Mouse (Mus musculus): Measurements from ENCODE around the gene Calml4.
"Not testable (repeated sequence)": the region's sequence is repeated elsewhere in the genome, so short reads cannot be mapped to it uniquely, and the experiment has no call there.

The Calml4 gene

DNA sequence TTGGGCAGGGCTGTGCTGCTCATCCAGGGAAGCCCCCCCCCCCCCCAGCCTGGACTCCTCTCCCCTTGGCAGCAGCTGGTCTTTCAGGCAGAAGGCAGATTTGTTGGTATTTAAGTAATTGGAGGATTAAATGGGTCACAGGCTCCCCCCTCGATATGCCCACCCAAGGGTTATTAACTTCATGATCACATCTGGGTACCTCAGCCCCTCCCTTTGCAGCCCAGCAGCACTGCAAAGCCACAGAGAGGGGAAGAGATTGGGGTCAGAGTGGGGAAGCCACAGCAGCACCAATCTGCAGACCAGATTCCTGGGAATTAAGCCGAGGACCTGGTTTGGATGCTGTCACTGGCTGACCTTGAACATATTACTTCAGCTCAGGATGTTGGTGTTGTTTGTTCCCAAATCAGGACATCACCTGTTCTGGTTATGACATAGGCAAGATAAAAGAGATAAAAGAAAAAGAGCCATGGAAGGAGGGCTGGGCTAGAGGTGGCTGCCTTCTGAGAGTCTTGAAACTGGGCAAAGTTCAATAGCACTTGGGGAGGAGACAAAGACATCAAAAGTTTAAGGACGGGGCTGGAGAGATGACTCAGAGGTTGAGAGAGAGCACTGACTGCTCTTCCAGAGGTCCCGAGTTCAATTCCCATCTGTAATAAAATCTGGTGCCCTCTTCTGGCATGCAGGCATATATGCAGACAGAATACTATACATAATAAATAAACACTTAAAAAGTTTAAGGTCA lies 22.0 kb upstream of the Calml4 start:
- no peak for DNase-seq (ENCODE audit: low read depth, low spot score)

DNA sequence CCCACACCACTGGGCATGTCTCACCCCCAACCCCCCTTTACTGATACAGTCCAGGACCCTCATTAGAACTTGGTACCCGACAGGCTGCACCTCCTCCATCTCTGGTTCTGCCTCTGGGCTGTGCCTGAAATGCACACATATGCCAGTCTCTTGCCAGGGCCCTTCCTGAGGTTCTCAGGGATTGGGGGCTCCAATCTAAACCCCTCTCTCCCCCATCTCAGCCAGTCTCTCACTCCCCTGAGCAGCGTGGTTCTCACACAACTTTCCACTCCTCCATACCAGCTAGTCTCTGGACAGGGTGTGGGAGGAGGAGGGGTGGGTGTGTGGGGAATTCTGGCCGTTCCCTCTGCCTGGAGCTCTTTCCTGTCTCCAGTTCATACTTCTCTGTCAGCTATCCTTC lies 20.3 kb upstream of the Calml4 start:
- no peak for DNase-seq (ENCODE audit: low read depth, low spot score)

GRCm38 (mm10) chr9:62838146-62838505 lies 19.8 kb upstream of the Calml4 start:
- no peak for DNase-seq (ENCODE audit: low read depth, low spot score)

DNA sequence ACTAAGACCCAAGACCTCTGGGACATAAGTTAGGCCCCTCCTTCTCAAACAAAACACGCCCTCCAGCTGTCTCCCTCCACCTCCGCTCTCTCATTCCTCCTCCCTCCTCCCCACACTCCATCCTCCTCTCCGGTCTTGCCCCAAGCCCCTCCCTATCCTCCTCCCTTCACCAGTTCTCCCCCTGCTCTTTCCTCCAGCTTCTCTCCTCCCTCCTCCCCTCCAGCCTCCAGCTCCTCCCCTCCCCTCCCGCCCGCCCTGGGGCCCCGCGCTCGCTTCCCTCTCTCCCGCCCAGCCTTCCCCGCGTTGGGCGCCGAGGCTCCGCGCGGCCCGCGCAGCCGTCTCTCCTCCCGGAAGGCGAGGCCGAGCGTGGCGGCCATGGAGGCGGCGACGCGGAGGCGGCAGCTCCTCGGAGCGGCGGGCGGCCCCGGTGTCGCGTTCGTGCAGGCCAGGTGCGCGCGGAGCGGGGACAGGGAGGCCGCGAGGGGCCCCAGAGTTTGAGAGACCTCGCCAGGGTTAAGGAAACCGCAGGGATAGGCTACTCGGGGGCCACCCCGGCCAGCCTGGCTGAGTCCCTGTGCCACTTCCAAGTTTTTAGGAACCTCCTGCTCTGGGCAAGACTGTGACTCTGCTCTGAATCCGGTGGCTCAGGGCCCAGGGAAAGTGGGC lies 19.2 kb upstream of the Calml4 start, which contains the start of gene Cln6:
TSS of gene Cln6 (plus strand) at position 280 of the 666 bp plus-strand sequence.
- DNase-seq (ENCODE audit: low read depth, low spot score): peak; percentile 89

DNA sequence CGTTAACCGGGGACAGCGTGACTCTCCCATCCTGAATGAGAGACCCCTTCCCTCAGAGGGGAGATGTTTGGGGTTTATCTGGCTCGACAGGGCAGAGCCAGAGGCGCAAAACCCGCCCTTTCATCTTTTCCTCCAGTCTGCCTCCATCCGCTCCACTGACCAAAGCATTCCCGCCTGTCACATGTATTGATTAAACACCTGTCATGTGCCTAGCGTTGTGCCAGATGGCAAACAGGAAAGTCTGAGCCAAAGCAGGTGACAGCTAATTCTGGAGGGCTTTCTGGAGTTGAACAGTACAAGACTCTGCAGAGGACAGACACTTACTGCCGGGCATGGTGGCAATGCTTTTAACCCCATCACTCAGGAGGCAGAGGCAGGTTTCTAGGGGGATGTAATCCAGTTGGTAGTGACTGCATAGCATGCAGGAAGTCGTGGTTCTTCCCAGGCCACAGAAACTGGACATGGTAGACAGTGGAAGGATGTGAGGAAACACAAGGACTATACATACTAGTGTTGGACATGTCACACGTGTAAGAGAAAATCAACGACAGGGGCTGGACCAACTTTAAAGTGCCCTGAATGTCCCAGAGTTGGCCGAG lies 18.6 kb upstream of the Calml4 start:
- DNase-seq (ENCODE audit: low read depth, low spot score): peak; percentile 49

- DNase-seq (ENCODE audit: low read depth, low spot score): no peak
Measured at GRCm38 (mm10) chr9:62843356-62844024, 14.4 kb upstream of the Calml4 start.

GRCm38 (mm10) chr9:62844461-62844860 lies 13.4 kb upstream of the Calml4 start:
- no peak for DNase-seq (ENCODE audit: low read depth, low spot score)

GRCm38 (mm10) chr9:62847694-62848093 lies 10.2 kb upstream of the Calml4 start:
- DNase-seq (ENCODE audit: low read depth, low spot score): peak; percentile 87

DNA sequence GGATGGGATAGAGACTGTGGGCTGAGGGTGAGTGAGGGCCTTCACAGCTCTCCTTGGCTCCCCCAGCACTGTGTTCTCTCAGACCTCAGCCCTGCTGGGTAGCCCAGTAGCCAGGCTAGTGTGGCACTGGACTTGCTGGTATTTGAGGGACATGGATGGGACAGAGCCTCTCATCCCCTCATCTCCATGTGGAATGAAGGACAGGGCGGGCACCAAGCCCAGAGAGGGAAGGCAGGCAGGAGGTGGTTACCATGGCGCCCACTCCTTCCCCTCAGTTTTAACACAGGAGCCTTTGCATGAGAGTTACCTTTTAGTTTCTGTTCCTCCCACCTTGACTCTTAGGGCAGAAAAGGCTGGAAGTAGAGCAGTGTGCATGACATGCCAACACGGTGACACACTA lies 9.2 kb upstream of the Calml4 start:
- peak; percentile 30 for DNase-seq (ENCODE audit: low read depth, low spot score)

- DNase-seq (ENCODE audit: low read depth, low spot score): no peak
Measured at GRCm38 (mm10) chr9:62851571-62851970, 6.3 kb upstream of the Calml4 start.

GRCm38 (mm10) chr9:62854483-62854882 lies 3.4 kb upstream of the Calml4 start:
- no peak for DNase-seq (ENCODE audit: low read depth, low spot score)

GRCm38 (mm10) chr9:62857216-62857615 lies 664 bp upstream of the Calml4 start:
- no peak for DNase-seq (ENCODE audit: low read depth, low spot score)

GRCm38 (mm10) chr9:62858266-62859019 lies 563 bp downstream of the Calml4 start:
- DNase-seq (ENCODE audit: low read depth, low spot score): no peak

- DNase-seq (ENCODE audit: low read depth, low spot score): not testable (repeated sequence)
Measured at GRCm38 (mm10) chr9:62860102-62860501, 2.2 kb downstream of the Calml4 start.

GRCm38 (mm10) chr9:62860866-62861265 lies 3.0 kb downstream of the Calml4 start:
- no peak for DNase-seq (ENCODE audit: low read depth, low spot score)

DNA sequence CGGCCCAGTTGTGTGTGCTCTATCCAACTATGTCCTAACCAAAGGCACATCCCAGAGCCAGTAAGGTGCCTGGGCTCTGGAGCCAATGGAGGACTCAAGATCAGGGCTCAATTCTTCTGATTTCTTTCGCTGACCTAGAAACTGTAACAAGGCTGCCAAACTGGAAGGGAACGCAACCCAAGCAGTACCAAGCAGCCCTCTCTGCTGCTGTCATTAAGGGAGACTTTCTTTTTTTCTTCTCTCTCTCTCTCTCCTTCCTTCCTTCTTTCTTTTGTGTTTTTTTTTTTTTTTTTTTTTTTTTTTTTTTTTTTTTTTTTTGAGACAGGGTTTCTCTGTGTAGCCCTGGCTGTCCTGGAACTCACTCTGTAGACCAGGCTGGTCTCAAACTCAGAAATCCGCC lies 11.4 kb downstream of the Calml4 start:
- not testable (repeated sequence) for DNase-seq (ENCODE audit: low read depth, low spot score)

- DNase-seq (ENCODE audit: low read depth, low spot score): no peak
Measured at GRCm38 (mm10) chr9:62870728-62871127, 12.8 kb downstream of the Calml4 start.

- DNase-seq (ENCODE audit: low read depth, low spot score): no peak
Measured at GRCm38 (mm10) chr9:62876966-62877616, 19.2 kb downstream of the Calml4 start.

DNA sequence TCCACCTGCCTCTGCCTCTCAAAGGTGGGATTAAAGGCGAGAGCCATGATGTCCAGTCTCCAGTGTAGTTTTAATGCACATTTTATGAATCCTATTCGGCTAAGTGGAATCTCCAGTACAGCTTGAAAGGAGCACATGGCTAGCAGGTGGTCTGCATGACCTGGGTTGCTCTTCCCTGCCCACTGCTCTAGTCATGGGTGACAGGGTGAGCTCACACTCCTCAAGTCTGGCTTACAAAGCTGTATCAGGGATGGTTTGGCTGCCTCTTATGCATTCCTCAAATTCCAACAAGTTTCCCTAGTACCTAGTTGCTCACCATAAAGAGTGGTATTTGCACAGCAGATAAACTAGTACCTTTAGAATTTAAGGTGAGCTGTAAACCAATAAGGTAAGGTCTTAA lies 19.9 kb downstream of the Calml4 start:
- DNase-seq (ENCODE audit: low read depth, low spot score): no peak

- DNase-seq (ENCODE audit: low read depth, low spot score): no peak
Measured at GRCm38 (mm10) chr9:62881871-62882270, 24.0 kb downstream of the Calml4 start.

DNA sequence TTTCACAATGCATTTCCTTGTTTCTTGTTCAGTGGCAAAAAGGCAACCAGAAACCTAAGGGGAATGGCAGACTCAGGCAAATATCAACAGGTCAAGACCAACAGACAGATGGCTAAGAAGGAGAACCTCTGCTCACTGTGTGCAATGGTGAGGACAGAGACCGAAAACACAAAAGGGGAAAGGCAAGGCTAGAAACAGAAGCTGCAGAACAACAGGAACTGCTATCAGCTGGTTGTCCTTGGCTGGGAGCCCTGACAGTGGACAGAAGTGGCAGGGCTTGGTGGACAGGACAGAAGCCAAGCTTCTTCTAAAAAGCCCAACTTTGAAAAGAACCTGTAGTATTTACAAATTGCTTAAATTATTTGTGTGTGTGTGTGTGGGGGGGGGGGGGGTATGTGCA lies 36.6 kb downstream of the Calml4 start:
- peak; percentile 63 for DNase-seq (ENCODE audit: low read depth, low spot score)

All from A20 (cell line).